Mouse (Mus musculus) forebrain, embryonic 11.5 days (tissue): ENCODE data around the gene Gsg1l. TPM values are rescaled to one million over a fixed set of nuclear protein-coding genes. Genes with fewer than 3 reads are reported as not detected.

Experiments used
- ATAC-seq: fragments of 200-750 bp; cut with Nextera tagmentation; replicated peaks from 2 replicates; pipeline ENCODE4 v1.8.0; 2017; ENCODE audit warnings: moderate TSS enrichment; ENCODE audit not compliant: low FRiP score
- DNase-seq: peaks from one replicate; pipeline ENCODE4 v3.0.0-alpha.2; 2017; ENCODE audit warnings: low spot score
- H3K27ac ChIP-seq: fragments of 300-500 bp; sonication (generic); 2 replicates; pipeline ENCODE4 v1.5.1; 2014; ENCODE audit warnings: low read depth, low read length
- H3K27me3 ChIP-seq: fragments of 300-500 bp; sonication (generic); 2 replicates; pipeline ENCODE4 v1.6.1; 2014; ENCODE audit warnings: mild to moderate bottlenecking, low read length, mixed read lengths; ENCODE audit not compliant: control insufficient read depth, insufficient read depth
- H3K36me3 ChIP-seq: fragments of 300-500 bp; sonication (generic); 2 replicates; pipeline ENCODE4 v1.6.1; 2014; ENCODE audit warnings: mild to moderate bottlenecking, low read length, moderate library complexity, mixed read lengths; ENCODE audit not compliant: control insufficient read depth, insufficient read depth
- H3K4me1 ChIP-seq: fragments of 300-500 bp; sonication (generic); replicated peaks from 2 replicates; pipeline ENCODE4 v1.6.1; 2014; ENCODE audit warnings: low read length, mixed read lengths; ENCODE audit not compliant: control insufficient read depth, insufficient read depth
- H3K4me2 ChIP-seq: fragments of 300-500 bp; sonication (generic); 2 replicates; pipeline ENCODE4 v1.6.1; 2014; ENCODE audit warnings: low read depth, mild to moderate bottlenecking, low read length, moderate library complexity, mixed read lengths; ENCODE audit not compliant: severe bottlenecking
- H3K4me3 ChIP-seq: fragments of 300-500 bp; sonication (generic); 2 replicates; pipeline ENCODE4 v1.5.1; 2014; ENCODE audit warnings: low read depth, low read length
- H3K9ac ChIP-seq: fragments of 300-500 bp; sonication (generic); 2 replicates; pipeline ENCODE4 v1.6.1; 2014; ENCODE audit warnings: low read length
- H3K9me3 ChIP-seq: fragments of 300-500 bp; sonication (generic); 2 replicates; pipeline ENCODE4 v1.6.1; 2016; ENCODE audit warnings: low read length, mixed read lengths; ENCODE audit not compliant: control insufficient read depth
- WGBS: fragments of 180-500 bp; shearing (Covaris S2); extraction: QIAGEN DNeasy Blood & Tissue Kit; methylation state at CpG from one replicate; pipeline ENCODE4 v1.1.7; 2014; 5-methylcytosine and 5-hydroxymethylcytosine counted together
- polyA plus RNA-seq: library from polyadenylated mRNA; unstranded; fragments of >200 nt; fragmentation: Nextera tagmentation; extraction: Ambion mirVana; gene quantifications from 2 replicates; pipeline ENCODE4 v1.2.1, GENCODE M21; 2014

The Gsg1l gene
- polyA plus RNA-seq, 1 experiment from 2014 or later: 0.72 TPM

DNA sequence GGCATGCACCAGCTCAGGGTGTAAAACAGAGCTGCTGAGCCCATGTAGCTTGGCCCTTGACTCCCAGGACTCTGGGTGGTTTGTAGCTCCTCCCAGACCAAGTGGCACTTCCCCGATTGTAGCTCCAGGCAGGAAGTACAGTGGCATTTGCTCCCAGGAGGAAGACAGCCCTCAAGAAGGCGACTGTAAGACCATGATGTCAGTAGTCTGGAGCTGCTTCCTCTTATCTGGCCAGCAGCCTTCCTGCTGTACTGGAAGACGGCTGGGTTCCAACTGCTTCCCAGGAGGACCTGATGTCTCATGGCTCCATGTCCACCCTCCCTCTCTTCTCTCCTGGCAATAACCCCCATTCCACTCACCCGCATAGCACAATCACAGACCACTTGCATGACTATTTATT lies 204.2 kb downstream of the Gsg1l start:
- ATAC-seq (no peak), DNase-seq (no peak)
- H3K4me3 ChIP-seq: no peak overlapping the region

DNA sequence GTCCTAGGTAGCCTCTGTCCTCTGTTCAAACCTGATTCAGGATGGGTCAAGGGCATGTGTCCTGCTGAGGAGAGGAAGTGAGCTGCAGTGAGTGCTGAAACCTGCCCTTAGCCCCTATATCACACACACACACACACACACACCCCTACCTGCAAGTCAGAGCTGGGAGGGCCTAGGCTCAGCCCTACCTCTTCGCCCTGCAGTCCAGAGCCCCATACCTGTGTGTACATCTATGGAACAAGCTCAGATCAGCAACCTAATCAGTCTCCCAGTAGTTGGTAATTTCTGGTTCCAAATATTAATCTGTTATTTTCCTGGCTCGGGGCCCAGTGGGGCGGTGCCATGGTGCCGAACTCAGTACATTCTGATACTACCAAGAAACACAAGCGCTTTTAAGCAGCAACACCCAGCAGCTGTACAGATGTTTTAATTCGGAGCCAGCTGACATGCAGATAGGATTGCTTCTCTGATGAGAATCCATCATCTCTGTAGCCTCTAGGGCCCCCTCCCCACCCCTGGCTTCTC lies 208.2 kb downstream of the Gsg1l start:
- Histone ChIP-seq H3K27ac (no peak overlapping the region), H3K36me3 (no peaks in the 10 kb centered on the region), H3K9me3 (no peaks in the 10 kb centered on the region), H3K9ac (no peak overlapping the region), H3K4me3 (no peak overlapping the region), H3K4me1 (peaks cover 16% of the 10 kb centered on the region), H3K4me2 (no peak overlapping the region), H3K27me3 (no peaks in the 10 kb centered on the region)
- DNase-seq (no peak), ATAC-seq (no peak)
- 89% methylated on average over 6 of the region's 6 CpGs for WGBS

More for the DNA sequence above, 204.2 kb downstream of the Gsg1l start:
- WGBS: 82% methylated on average over 4 of the region's 4 CpGs
- Histone ChIP-seq H3K27ac (no peak overlapping the region), H3K36me3 (no peaks in the 10 kb centered on the region), H3K27me3 (no peaks in the 10 kb centered on the region), H3K4me2 (no peak overlapping the region), H3K9ac (no peak overlapping the region), H3K9me3 (no peaks in the 10 kb centered on the region), H3K4me1 (no peaks in the 10 kb centered on the region)

DNA sequence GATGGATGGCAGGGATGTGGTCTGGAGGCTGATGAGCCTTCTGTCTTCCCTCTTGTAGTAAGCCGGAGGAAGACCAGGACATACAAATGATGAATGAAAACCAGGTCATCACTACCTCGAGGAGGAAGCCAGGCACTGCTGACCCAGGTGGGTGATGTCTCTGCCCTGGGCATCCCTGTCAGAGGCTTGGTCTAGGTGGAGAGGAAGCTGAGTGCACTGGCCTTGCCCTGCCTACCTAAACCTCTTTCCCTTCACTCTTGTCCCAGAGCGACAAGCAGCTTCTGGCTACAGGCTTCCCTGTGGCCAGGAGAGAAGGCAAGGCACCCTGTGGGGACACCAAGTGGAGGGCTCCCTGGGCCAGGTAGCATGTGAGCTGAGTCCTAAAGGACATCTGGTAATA lies 209.3 kb downstream of the Gsg1l start:
- no peak for DNase-seq
- ATAC-seq: no peak
- H3K4me2 ChIP-seq: no peak overlapping the region
- no peak overlapping the region for H3K27ac ChIP-seq
- H3K36me3 ChIP-seq: no peaks in the 10 kb centered on the region
- 86% methylated on average over 3 of the region's 3 CpGs for WGBS
- H3K4me3 ChIP-seq: no peak overlapping the region
- no peaks in the 10 kb centered on the region for H3K9me3 ChIP-seq
- H3K4me1 ChIP-seq: peaks cover 16% of the 10 kb centered on the region
- no peak overlapping the region for H3K9ac ChIP-seq
- no peaks in the 10 kb centered on the region for H3K27me3 ChIP-seq

DNA sequence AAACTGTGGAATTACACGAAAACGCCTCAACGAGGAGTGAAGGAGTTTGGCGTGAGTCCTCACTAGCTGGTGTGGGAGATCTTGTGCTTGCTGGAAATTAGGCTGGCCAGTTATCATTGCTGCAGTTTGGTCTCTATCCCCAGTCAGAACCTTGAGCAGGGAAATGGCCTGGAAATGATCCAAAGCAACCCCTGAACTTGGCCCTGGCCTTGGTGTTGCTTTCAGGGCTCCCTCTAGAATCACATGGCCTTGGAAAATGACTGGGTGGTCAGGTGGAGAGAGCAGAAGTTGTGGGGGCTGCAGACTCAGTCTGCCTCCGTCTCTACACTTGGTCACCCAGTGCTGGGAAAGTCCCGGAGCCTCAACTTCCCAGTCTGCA lies 210.0 kb downstream of the Gsg1l start:
- DNase-seq: no peak
- no peaks in the 10 kb centered on the region for H3K36me3 ChIP-seq
- peaks cover 16% of the 10 kb centered on the region for H3K4me1 ChIP-seq
- peak overlapping the region; percentile 66; the same call in 1 of the 2 replicates for H3K27ac ChIP-seq
- ATAC-seq: peak; percentile 7; the same call in 1 of the 2 replicates
- WGBS: 60% methylated on average over 6 of the region's 6 CpGs
- H3K27me3 ChIP-seq: no peaks in the 10 kb centered on the region
- H3K9me3 ChIP-seq: no peaks in the 10 kb centered on the region
- no peak overlapping the region for H3K4me3 ChIP-seq
- no peak overlapping the region for H3K4me2 ChIP-seq
- H3K9ac ChIP-seq: no peak overlapping the region

DNA sequence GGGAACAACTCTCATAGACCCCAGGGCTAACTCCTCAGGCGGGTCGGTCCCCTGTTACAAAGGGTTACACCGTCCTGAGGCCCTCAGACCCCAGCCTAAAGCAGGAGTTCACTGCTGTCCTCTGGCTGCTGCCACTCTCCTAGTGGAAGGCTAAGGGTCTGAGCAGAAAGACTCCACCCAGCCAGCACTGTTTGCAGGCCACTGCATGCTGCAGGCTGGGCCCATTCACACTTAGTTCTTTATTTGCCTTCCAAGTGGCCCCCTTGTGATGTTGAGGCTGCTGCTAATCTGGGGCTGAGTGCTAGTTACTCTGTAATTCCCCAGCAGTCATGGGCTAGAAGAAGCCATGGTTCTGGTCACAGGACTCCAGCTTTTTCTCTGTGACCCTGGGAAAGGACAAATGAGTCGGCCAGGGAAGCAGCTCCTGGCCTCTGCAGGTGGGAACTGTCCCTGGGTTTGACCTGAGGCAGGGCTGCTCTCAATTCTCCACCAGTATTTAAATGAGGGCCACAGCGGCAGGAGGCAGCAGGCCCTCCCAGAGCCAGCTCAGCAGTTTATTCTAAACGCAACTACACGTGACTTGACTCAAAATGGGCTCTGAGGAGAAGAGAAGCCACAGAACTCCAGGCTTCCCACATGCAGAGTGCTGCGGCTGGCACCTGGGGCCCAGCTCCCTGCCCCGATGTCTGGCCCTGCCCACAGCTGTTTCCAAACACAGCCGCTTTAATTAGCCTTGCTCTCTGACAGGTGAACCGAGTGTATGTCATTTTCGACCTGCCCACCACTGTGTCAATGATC lies 210.6 kb downstream of the Gsg1l start:
- no peak overlapping the region for H3K4me2 ChIP-seq
- H3K36me3 ChIP-seq: no peaks in the 10 kb centered on the region
- peaks cover 16% of the 10 kb centered on the region for H3K4me1 ChIP-seq
- peak; percentile 55 for DNase-seq
- no peaks in the 10 kb centered on the region for H3K27me3 ChIP-seq
- no peaks in the 10 kb centered on the region for H3K9me3 ChIP-seq
- H3K27ac ChIP-seq: peak overlapping the region; percentile 66
- WGBS: 25% methylated on average over 12 of the region's 12 CpGs
- H3K4me3 ChIP-seq: no peak overlapping the region
- H3K9ac ChIP-seq: peak overlapping the region; percentile 21
- ATAC-seq: peak; percentile 76

DNA sequence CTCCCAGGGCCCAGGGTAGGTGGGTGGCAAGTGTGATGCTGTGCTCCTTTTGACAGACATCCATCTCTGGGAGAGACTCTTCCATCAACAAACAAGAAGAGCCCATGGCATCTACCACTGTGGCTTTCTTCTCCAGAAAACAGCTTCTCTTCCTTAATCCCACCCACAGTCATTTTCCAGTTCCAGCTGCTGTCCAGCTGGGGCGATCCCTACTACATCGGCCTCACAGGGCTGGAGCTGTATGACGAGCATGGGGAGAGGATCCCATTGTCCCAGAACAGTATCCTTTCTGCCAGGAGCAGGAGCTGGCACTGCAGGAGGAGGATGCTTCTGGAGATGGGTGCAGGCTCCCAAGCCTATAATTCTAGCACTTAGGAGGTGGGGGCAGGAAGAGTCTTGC lies 213.6 kb downstream of the Gsg1l start:
- Histone ChIP-seq H3K9me3 (no peaks in the 10 kb centered on the region), H3K4me3 (no peak overlapping the region), H3K27me3 (no peaks in the 10 kb centered on the region), H3K36me3 (no peaks in the 10 kb centered on the region), H3K4me1 (peaks cover 16% of the 10 kb centered on the region), H3K9ac (no peak overlapping the region), H3K27ac (no peak overlapping the region), H3K4me2 (no peak overlapping the region)
- 88% methylated on average over 3 of the region's 3 CpGs for WGBS
- ATAC-seq (no peak), DNase-seq (no peak)

DNA sequence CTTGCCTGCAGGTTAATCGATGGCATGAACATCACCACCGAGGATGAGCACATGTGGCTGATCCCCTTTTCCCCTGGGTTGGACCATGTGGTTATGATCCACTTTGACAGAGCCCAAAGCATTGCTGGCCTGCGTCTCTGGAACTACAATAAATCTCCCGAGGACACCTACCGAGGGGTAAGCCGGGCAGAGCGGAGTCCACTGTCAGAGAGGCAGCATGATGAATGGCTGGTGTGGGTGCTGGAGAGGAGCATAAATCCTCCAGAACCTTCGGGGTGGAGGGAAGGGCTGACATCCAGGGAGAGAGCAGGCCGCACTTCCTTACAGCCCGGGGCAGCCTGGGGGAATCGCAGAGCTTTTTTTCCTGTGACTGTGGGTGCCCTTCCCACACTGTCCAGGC lies 217.0 kb downstream of the Gsg1l start:
- Histone ChIP-seq H3K9ac (no peak overlapping the region), H3K4me3 (no peak overlapping the region), H3K4me2 (no peak overlapping the region), H3K9me3 (no peaks in the 10 kb centered on the region), H3K36me3 (no peaks in the 10 kb centered on the region), H3K27ac (no peak overlapping the region), H3K27me3 (no peaks in the 10 kb centered on the region), H3K4me1 (no peaks in the 10 kb centered on the region)
- no peak for DNase-seq
- WGBS: 74% methylated on average over 11 of the region's 11 CpGs
- ATAC-seq: no peak

DNA sequence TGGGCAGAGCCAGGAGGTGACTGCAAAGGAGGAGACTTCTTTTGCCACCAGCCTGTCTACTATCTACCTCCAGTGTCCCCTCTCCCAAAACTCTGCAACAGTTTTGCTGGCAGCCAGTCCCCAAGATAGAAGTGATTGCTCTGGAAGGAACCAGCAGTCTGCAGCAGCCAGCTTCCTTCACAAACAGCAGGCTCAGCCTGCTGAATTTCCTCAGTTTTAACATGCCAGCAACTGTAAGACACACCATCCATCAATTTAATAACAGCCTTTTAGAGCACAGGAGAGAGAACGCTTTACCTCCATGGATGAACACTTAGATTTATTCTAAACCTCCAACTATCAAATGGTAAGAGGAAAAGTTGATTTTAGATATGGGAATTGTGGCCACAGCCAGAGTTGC lies 218.2 kb downstream of the Gsg1l start:
- WGBS: 95% methylated on average over 1 of the region's 1 CpGs
- no peak overlapping the region for H3K4me3 ChIP-seq
- no peak overlapping the region for H3K4me2 ChIP-seq

DNA sequence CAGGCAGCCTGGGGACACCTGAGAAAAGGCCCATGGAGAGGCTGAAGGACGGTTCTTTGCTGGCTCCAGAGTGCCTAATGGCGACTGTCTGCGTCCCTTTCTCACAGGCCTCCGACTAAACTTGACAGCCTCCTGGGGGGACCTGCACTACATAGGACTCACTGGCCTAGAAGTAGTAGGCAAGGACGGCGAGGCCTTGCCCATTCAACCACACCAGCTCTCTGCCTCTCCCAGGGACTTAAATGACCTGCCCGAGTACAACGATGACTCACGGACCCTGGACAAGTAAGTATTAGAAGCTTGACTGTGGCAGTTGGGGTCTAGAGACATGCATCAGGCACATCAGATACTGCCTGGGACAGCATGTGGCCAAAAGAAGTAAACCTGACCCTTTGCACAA lies 221.8 kb downstream of the Gsg1l start:
- WGBS: 96% methylated on average over 9 of the region's 9 CpGs
- no peak overlapping the region for H3K4me2 ChIP-seq
- no peak for DNase-seq
- H3K9ac ChIP-seq: no peak overlapping the region
- H3K4me1 ChIP-seq: no peaks in the 10 kb centered on the region
- no peak for ATAC-seq
- H3K9me3 ChIP-seq: no peaks in the 10 kb centered on the region
- no peaks in the 10 kb centered on the region for H3K36me3 ChIP-seq
- no peak overlapping the region for H3K27ac ChIP-seq
- H3K27me3 ChIP-seq: no peaks in the 10 kb centered on the region
- H3K4me3 ChIP-seq: no peak overlapping the region

More for the DNA sequence above, 218.2 kb downstream of the Gsg1l start:
- no peaks in the 10 kb centered on the region for H3K36me3 ChIP-seq
- H3K4me1 ChIP-seq: no peaks in the 10 kb centered on the region
- DNase-seq (no peak), ATAC-seq (no peak)
- no peaks in the 10 kb centered on the region for H3K9me3 ChIP-seq
- no peaks in the 10 kb centered on the region for H3K27me3 ChIP-seq
- no peak overlapping the region for H3K9ac ChIP-seq
- no peak overlapping the region for H3K27ac ChIP-seq
